Mouse (Mus musculus): ENCODE measurements around the gene Fam53a. TPM values are rescaled to one million over a fixed set of nuclear protein-coding genes. Genes with fewer than 3 reads are reported as not detected.
A peak's percentile ranks its signal among the peaks of the same experiment; 100 is the strongest.

Fam53a gene
- polyA plus RNA-seq, 1 experiment from 2014 or later, result 49.6 TPM

DNA sequence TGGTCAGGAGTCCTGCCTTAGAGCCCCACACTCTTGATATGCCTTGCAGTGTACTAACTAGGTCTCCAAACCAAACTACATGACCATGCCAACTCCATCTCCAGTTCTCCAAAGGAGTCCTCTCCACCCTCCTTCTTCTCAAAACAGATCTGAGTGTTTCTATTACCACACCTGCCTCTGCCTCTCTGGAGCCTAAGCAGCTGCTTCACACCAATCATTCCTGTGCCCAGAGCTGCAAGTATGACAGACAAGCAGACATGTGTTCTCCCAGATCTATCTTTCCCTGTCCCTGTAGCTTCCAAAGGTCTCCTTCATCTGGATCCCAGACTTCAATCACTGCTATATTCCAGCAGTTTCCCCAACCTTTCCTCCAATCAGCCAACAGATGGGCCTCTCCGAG, 27.3 kb upstream of the Fam53a start:
- Histone ChIP-seq H3K4me3 (ENCODE audit: low read length) (peak overlapping the region; percentile 79), H3K9ac (ENCODE audit: low read depth, low read length) (peak overlapping the region; percentile 76), H3K27ac (ENCODE audit: low read length) (peak overlapping the region; percentile 84), H3K4me2 (ENCODE audit: low read depth, low read length) (peak overlapping the region; percentile 79), H3K27me3 (replicated peaks; ENCODE audit: control insufficient read depth, insufficient read depth, low read length) (no peaks in the 10 kb centered on the region), H3K9me3 (ENCODE audit: control insufficient read depth, low read length) (no peaks in the 10 kb centered on the region), H3K36me3 (ENCODE audit: control insufficient read depth, insufficient read depth, low read length) (peaks cover 11% of the 10 kb centered on the region), H3K4me1 (ENCODE audit: control insufficient read depth, insufficient read depth, low read length) (peaks cover 30% of the 10 kb centered on the region)
- WGBS, result 33% methylated on average over 1 of the region's 1 CpGs
- no peak for ATAC-seq

DNA sequence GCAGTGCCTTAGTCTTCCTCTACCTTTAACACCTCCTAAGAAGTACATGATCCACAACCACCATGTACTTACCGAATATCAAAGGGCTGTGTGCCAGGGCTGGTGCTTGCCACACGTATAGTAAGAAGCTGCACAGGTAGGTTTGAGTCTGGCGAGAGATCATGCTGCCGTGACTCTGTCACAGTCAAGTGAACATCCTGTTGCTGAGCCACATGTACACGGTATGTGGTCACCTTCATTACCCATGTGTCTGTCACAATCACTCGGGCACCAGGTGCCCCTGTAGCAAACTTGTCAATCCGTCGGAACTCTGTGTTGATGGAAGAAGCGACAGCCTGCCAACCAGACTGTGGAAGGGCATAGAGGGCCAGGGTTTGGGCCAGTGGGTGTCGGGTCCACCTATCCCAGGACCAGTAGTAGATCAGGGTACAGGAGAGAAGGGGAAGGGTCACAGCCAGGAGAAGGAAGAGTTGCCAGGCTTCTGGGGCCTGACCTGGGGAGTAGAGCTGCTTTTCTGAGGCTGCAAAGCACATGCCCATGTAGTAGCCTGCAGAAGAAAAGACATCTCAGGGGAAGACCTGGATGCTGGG, 25.9 kb upstream of the Fam53a start:
- Histone ChIP-seq H3K9ac (ENCODE audit: low read depth, low read length) (peak overlapping the region; percentile 36; the same call in 1 of the 2 replicates), H3K9me3 (ENCODE audit: control insufficient read depth, low read length) (no peaks in the 10 kb centered on the region), H3K27ac (ENCODE audit: low read length) (no peak overlapping the region), H3K27me3 (replicated peaks; ENCODE audit: control insufficient read depth, insufficient read depth, low read length) (no peaks in the 10 kb centered on the region), H3K4me2 (ENCODE audit: low read depth, low read length) (no peak overlapping the region), H3K4me3 (ENCODE audit: low read length) (no peak overlapping the region), H3K4me1 (ENCODE audit: control insufficient read depth, insufficient read depth, low read length) (peaks cover 38% of the 10 kb centered on the region), H3K36me3 (ENCODE audit: control insufficient read depth, insufficient read depth, low read length) (peaks cover 7% of the 10 kb centered on the region)
- no peak for ATAC-seq
- WGBS, result 93% methylated on average over 10 of the region's 10 CpGs

DNA sequence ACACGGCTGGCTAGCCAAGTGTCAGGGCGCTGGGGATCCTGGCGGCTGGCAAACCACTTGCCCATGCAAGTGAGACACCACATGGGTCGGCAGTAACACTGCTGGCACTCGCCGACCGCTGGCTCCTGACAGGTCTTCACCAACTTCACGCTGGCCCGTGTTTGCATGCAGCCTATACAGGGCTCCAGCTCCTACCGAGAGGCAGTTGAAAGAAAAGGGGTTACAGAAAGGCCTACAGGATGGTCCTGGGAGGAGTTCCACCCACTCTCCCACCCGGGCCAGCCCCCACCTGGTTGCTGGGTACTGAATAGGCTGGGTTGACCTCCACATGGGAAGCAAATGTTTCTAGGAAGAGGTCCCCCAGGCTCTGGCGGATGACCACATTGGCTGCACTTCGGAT, 25.0 kb upstream of the Fam53a start:
- Histone ChIP-seq H3K27me3 (replicated peaks; ENCODE audit: control insufficient read depth, insufficient read depth, low read length) (no peaks in the 10 kb centered on the region), H3K27ac (ENCODE audit: low read length) (no peak overlapping the region), H3K4me1 (ENCODE audit: control insufficient read depth, insufficient read depth, low read length) (peaks cover 37% of the 10 kb centered on the region), H3K36me3 (ENCODE audit: control insufficient read depth, insufficient read depth, low read length) (peaks cover 7% of the 10 kb centered on the region), H3K9me3 (ENCODE audit: control insufficient read depth, low read length) (no peaks in the 10 kb centered on the region), H3K9ac (ENCODE audit: low read depth, low read length) (no peak overlapping the region), H3K4me2 (ENCODE audit: low read depth, low read length) (no peak overlapping the region), H3K4me3 (ENCODE audit: low read length) (no peak overlapping the region)
- ATAC-seq, result no peak
- 96% methylated on average over 13 of the region's 13 CpGs for WGBS

DNA sequence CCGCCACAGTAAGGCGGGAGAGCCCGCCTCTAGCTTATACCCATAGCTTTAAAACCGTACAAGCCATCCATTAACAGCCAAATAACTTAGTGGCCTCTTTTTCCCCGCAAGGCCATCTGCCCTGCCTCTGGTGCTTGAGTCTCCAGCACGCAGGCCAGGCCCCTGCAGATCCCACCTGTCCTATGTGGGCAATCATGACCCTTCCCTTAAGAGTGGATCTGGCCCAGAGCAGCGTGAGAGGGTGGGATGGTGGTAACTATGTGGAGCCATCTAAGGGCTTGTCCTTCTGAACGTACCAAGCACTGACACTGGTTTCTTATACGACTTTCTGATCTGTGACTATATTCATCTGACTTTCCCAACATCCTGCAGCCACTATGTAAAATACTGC, 23.3 kb upstream of the Fam53a start:
- H3K27ac ChIP-seq (ENCODE audit: low read length), result peak overlapping the region; percentile 75
- H3K4me2 ChIP-seq (ENCODE audit: low read depth, low read length), result peak overlapping the region; percentile 66
- ATAC-seq, result peak; percentile 19
- peak overlapping the region; percentile 79 for H3K4me3 ChIP-seq (ENCODE audit: low read length)
- H3K4me1 ChIP-seq (ENCODE audit: control insufficient read depth, insufficient read depth, low read length), result peaks cover 32% of the 10 kb centered on the region
- H3K9me3 ChIP-seq (ENCODE audit: control insufficient read depth, low read length), result no peaks in the 10 kb centered on the region
- 4% methylated on average over 9 of the region's 9 CpGs for WGBS
- H3K27me3 ChIP-seq (replicated peaks; ENCODE audit: control insufficient read depth, insufficient read depth, low read length), result no peaks in the 10 kb centered on the region
- peak overlapping the region; percentile 80 for H3K9ac ChIP-seq (ENCODE audit: low read depth, low read length)
- H3K36me3 ChIP-seq (ENCODE audit: control insufficient read depth, insufficient read depth, low read length), result peaks cover 7% of the 10 kb centered on the region

DNA sequence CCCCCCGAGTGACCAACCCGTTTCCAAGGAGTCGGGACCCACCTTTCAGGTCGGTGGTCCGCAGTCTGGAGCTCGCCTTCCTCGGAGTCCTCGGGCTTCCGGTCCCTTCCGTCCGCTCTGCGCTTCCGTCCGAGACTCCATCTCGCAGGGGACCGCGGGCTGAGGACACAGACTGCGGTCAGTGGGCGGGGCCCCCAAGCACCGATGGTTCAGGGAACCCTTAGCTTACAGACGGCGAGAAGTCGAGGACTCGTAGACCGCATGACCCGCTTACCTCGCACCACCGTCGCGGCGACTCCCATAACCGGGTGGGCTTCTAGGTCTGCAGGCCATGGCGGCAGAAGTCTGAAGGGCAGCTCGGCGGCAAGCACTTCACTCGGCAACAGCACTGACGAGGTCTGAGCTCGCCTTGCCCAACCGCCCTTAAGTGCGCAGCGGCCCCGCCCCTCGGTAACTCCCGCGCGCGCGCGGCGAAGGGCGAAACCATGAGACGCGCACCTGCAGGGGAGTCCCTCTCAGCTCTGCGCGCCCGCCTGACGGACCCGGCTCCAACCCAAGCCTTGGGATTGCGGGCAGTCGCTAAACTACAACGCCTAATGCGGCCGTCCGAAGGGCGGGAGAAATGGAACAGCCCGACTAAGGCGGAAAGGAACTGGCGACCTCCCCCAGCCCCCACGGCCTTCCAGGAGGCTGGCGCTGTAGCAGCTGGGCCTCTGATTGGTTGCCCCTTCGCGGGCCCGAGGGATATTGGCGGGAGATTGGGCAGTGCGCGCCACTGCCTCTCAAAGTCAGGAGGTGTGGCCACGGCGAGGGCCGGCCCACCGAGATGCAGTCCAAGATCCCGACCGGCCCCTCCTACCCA, 22.7 kb upstream of the Fam53a start, which contains the start of gene Slbp:
Slbp (minus strand) TSS at position 654 of the 862 bp plus-strand sequence.
- WGBS, result 0% methylated on average over 82 of the region's 82 CpGs
- H3K27me3 ChIP-seq (replicated peaks; ENCODE audit: control insufficient read depth, insufficient read depth, low read length), result no peaks in the 10 kb centered on the region
- peak within 1 kb of the TSS; percentile 66 for H3K4me2 ChIP-seq (ENCODE audit: low read depth, low read length)
- no peaks in the 10 kb centered on the region for H3K9me3 ChIP-seq (ENCODE audit: control insufficient read depth, low read length)
- H3K27ac ChIP-seq (ENCODE audit: low read length), result peak within 1 kb of the TSS; percentile 95
- H3K9ac ChIP-seq (ENCODE audit: low read depth, low read length), result peak within 1 kb of the TSS; percentile 80
- peaks cover 13% of the 10 kb centered on the region for H3K36me3 ChIP-seq (ENCODE audit: control insufficient read depth, insufficient read depth, low read length)
- H3K4me3 ChIP-seq (ENCODE audit: low read length), result peak within 1 kb of the TSS; percentile 79
- ATAC-seq, result peak; percentile 96
- peaks cover 32% of the 10 kb centered on the region for H3K4me1 ChIP-seq (ENCODE audit: control insufficient read depth, insufficient read depth, low read length)

DNA sequence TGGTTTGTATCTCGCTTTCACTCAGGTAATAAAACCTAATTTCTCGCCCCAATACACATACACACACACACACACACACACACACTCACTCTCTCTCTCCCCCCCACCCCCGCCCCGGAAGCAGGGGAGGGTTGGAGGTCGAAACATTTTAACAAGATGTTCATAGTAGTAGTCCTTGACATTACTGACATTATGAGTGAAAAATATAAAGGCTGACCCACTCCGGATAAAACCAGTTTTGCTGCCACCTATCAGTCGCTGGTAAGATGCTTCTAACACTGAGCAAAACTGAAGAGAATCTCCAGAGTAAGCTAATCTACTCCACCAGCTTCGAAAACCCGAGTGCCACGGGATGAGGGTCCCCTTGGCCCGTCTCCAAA, 22.1 kb upstream of the Fam53a start:
- Histone ChIP-seq H3K4me1 (ENCODE audit: control insufficient read depth, insufficient read depth, low read length) (peaks cover 26% of the 10 kb centered on the region), H3K27ac (ENCODE audit: low read length) (peak overlapping the region; percentile 95), H3K36me3 (ENCODE audit: control insufficient read depth, insufficient read depth, low read length) (peaks cover 13% of the 10 kb centered on the region), H3K27me3 (replicated peaks; ENCODE audit: control insufficient read depth, insufficient read depth, low read length) (no peaks in the 10 kb centered on the region), H3K9ac (ENCODE audit: low read depth, low read length) (peak overlapping the region; percentile 80), H3K4me2 (ENCODE audit: low read depth, low read length) (peak overlapping the region; percentile 66), H3K4me3 (ENCODE audit: low read length) (peak overlapping the region; percentile 79), H3K9me3 (ENCODE audit: control insufficient read depth, low read length) (no peaks in the 10 kb centered on the region)
- WGBS, result 0% methylated on average over 11 of the region's 11 CpGs
- ATAC-seq, result no peak

DNA sequence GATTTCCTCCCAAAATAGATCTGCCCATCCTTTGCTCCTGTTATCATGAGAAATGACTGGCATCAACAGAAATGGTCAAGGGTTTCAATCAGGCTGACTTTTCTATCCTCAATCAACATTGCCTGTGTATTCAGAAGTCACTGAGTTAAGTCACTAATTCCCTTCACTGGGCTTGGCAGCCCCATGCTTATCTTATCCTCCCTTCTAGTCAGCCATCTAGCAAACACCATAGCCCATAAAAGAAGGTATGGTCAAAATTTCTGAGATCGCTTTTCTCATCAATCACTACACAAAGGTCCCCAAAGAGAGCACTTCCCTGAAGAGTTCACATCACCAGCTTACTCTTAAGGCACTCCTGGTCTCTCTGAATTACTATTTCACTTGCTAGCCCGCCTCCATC, 21.6 kb upstream of the Fam53a start:
- no peaks in the 10 kb centered on the region for H3K9me3 ChIP-seq (ENCODE audit: control insufficient read depth, low read length)
- H3K9ac ChIP-seq (ENCODE audit: low read depth, low read length), result peak overlapping the region; percentile 80
- H3K27ac ChIP-seq (ENCODE audit: low read length), result peak overlapping the region; percentile 95; the same call in 1 of the 2 replicates
- ATAC-seq, result no peak
- no peaks in the 10 kb centered on the region for H3K27me3 ChIP-seq (replicated peaks; ENCODE audit: control insufficient read depth, insufficient read depth, low read length)
- peak overlapping the region; percentile 66 for H3K4me2 ChIP-seq (ENCODE audit: low read depth, low read length)
- peaks cover 20% of the 10 kb centered on the region for H3K4me1 ChIP-seq (ENCODE audit: control insufficient read depth, insufficient read depth, low read length)
- WGBS, result 11% methylated on average over 2 of the region's 2 CpGs
- H3K36me3 ChIP-seq (ENCODE audit: control insufficient read depth, insufficient read depth, low read length), result peaks cover 13% of the 10 kb centered on the region
- peak overlapping the region; percentile 79 for H3K4me3 ChIP-seq (ENCODE audit: low read length)

DNA sequence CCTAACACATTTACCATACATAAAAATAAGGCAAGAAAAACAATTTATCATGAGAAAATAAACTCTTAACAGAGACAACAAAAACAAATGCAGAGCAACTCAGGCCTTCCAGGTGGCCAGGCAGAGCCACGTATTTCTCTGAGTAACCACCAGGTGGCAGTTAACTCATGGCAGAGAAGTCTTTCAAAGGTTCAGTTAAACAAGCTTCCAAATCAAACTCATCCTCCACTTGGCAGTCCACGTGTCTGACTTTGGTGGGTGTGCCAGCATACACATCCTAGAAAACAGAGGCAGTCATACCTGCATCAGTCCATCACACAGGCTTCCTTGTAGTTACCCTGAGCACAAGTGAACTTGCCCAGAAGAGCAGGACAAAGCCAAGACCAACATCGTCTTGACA, 11.2 kb upstream of the Fam53a start:
- H3K27me3 ChIP-seq (replicated peaks; ENCODE audit: control insufficient read depth, insufficient read depth, low read length), result no peaks in the 10 kb centered on the region
- WGBS, result 35% methylated on average over 3 of the region's 3 CpGs
- H3K9ac ChIP-seq (ENCODE audit: low read depth, low read length), result no peak overlapping the region
- H3K4me2 ChIP-seq (ENCODE audit: low read depth, low read length), result no peak overlapping the region
- H3K27ac ChIP-seq (ENCODE audit: low read length), result no peak overlapping the region
- no peaks in the 10 kb centered on the region for H3K4me1 ChIP-seq (ENCODE audit: control insufficient read depth, insufficient read depth, low read length)
- H3K36me3 ChIP-seq (ENCODE audit: control insufficient read depth, insufficient read depth, low read length), result peaks cover 14% of the 10 kb centered on the region
- H3K9me3 ChIP-seq (ENCODE audit: control insufficient read depth, low read length), result no peaks in the 10 kb centered on the region; the same call in 1 of the 2 replicates
- no peak for ATAC-seq
- H3K4me3 ChIP-seq (ENCODE audit: low read length), result no peak overlapping the region

DNA sequence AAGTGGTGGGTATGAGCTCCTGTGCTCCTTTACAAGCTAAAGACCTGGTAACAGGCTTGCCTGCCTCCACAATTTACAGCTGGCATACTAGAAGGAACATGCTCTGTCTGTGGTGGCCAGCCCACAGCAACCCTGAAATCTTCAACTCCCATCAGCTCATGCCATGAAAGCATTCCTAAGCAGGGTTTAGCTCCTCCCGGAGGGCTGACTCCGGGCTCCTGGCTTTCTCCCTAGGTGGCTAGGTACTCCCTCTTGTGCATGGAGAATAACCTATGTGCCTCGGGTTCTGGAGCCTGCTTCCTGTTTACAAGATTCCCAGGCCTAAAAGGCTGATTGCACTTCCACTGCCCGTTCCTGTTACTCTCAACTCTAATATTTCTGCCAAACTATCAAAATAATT, 9.4 kb upstream of the Fam53a start:
- no peak overlapping the region for H3K27ac ChIP-seq (ENCODE audit: low read length)
- H3K9me3 ChIP-seq (ENCODE audit: control insufficient read depth, low read length), result no peaks in the 10 kb centered on the region
- no peak overlapping the region for H3K9ac ChIP-seq (ENCODE audit: low read depth, low read length)
- no peaks in the 10 kb centered on the region for H3K4me1 ChIP-seq (ENCODE audit: control insufficient read depth, insufficient read depth, low read length)
- H3K36me3 ChIP-seq (ENCODE audit: control insufficient read depth, insufficient read depth, low read length), result peaks cover 12% of the 10 kb centered on the region
- no peaks in the 10 kb centered on the region for H3K27me3 ChIP-seq (replicated peaks; ENCODE audit: control insufficient read depth, insufficient read depth, low read length)
- H3K4me3 ChIP-seq (ENCODE audit: low read length), result no peak overlapping the region
- H3K4me2 ChIP-seq (ENCODE audit: low read depth, low read length), result no peak overlapping the region
- no peak for ATAC-seq
- 36% methylated on average over 4 of the region's 4 CpGs for WGBS

Data from intestine, embryonic 16.5 days (tissue).